Comparison of ENCODE assay signal across 8 mouse cellular contexts in genomic region chr11:69795983-69796435, GRCm38 (mm10). TPM values are rescaled to one million over a fixed set of nuclear protein-coding genes. Genes with fewer than 3 reads are reported as not detected.
DNase-seq lines count a peak whose midpoint lies in the region; ATAC-seq lines count a peak whose summit lies in the region.

No protein-coding gene starts in this region.

- no peak for DNase-seq in heart, embryonic 10.5 days (ENCODE audit: low spot score)
- DNase-seq in heart, postnatal 10 days: no peak
- peak; percentile 77 for DNase-seq in A20 (ENCODE audit: low read depth, low spot score)
- no peak for DNase-seq in forebrain, embryonic 11.5 days (ENCODE audit: low spot score)
- DNase-seq in liver, embryonic 13.5 days: no peak
- DNase-seq in right cerebral cortex, postnatal 10 days (ENCODE audit: low spot score in 2 of 2): no peak
- DNase-seq in left cerebral cortex, postnatal 10 days (ENCODE audit: extremely low spot score in 1 of 2, low spot score in 2 of 2): no peak
- no peak for DNase-seq in kidney, postnatal 14 days

- peaks cover 39% of the 10 kb centered on the region for H3K4me1 ChIP-seq in heart, embryonic 10.5 days
- H3K4me1 ChIP-seq in forebrain, embryonic 11.5 days (replicated peaks; ENCODE audit: control insufficient read depth, insufficient read depth, low read length): peaks cover 16% of the 10 kb centered on the region; the same call in 1 of the 2 replicates
- H3K4me1 ChIP-seq in liver, embryonic 13.5 days (replicated peaks): peaks cover 26% of the 10 kb centered on the region

- no peak overlapping the region; the same call in 1 of the 2 replicates for H3K9ac ChIP-seq in forebrain, embryonic 11.5 days (ENCODE audit: low read length)
- peak overlapping the region; percentile 63 for H3K9ac ChIP-seq in liver, embryonic 13.5 days

- intact Hi-C loops in heart, postnatal 10 days (cut with DNase I): no loop called here
- intact Hi-C loops in left cerebral cortex, postnatal 10 days (cut with DNase I): no loop called here

- WGBS in heart, embryonic 10.5 days: 2% methylated on average over 13 of the region's 13 CpGs
- WGBS in forebrain, embryonic 11.5 days: 2% methylated on average over 13 of the region's 13 CpGs
- 4% methylated on average over 13 of the region's 13 CpGs for WGBS in liver, embryonic 13.5 days (ENCODE audit: insufficient replicate concordance)

- H3K4me3 ChIP-seq in heart, embryonic 10.5 days: peak overlapping the region; percentile 65
- H3K4me3 ChIP-seq in forebrain, embryonic 11.5 days (ENCODE audit: low read depth, low read length): peak overlapping the region; percentile 42
- peak overlapping the region; percentile 59 for H3K4me3 ChIP-seq in liver, embryonic 13.5 days (replicated peaks)

- peak overlapping the region; percentile 83 for H3K27ac ChIP-seq in heart, embryonic 10.5 days
- no peak overlapping the region for H3K27ac ChIP-seq in forebrain, embryonic 11.5 days (ENCODE audit: low read depth, low read length)
- no peak overlapping the region for H3K27ac ChIP-seq in liver, embryonic 13.5 days

- no peaks in the 10 kb centered on the region for H3K36me3 ChIP-seq in heart, embryonic 10.5 days
- no peaks in the 10 kb centered on the region for H3K36me3 ChIP-seq in forebrain, embryonic 11.5 days (ENCODE audit: control insufficient read depth, insufficient read depth, low read length)
- no peaks in the 10 kb centered on the region for H3K36me3 ChIP-seq in liver, embryonic 13.5 days

- H3K27me3 ChIP-seq in heart, embryonic 10.5 days (ENCODE audit: insufficient read depth, poor library complexity, severe bottlenecking): peaks cover 65% of the 10 kb centered on the region
- H3K27me3 ChIP-seq in forebrain, embryonic 11.5 days (ENCODE audit: control insufficient read depth, insufficient read depth, low read length): peaks cover 6% of the 10 kb centered on the region
- peaks cover 82% of the 10 kb centered on the region for H3K27me3 ChIP-seq in liver, embryonic 13.5 days

- no peaks in the 10 kb centered on the region for H3K9me3 ChIP-seq in heart, embryonic 10.5 days
- H3K9me3 ChIP-seq in forebrain, embryonic 11.5 days (ENCODE audit: control insufficient read depth, low read length): no peaks in the 10 kb centered on the region
- no peaks in the 10 kb centered on the region for H3K9me3 ChIP-seq in liver, embryonic 13.5 days (replicated peaks)

- no peak for ATAC-seq in forebrain, embryonic 11.5 days (replicated peaks; ENCODE audit: low FRiP score)
- no peak for ATAC-seq in liver, embryonic 13.5 days (ENCODE audit: low read depth)

- H3K4me2 ChIP-seq in forebrain, embryonic 11.5 days (ENCODE audit: low read depth, low read length, severe bottlenecking): peak overlapping the region; percentile 92
- peak overlapping the region; percentile 94 for H3K4me2 ChIP-seq in liver, embryonic 13.5 days

RNA-seq across cellular contexts. Expression of gene Chrnb1, which starts 0.3 kb away (rescaled TPM):
- polyA plus RNA-seq in heart, embryonic 10.5 days (2016; fragmentation: Nextera tagmentation; extraction: Ambion mirVana): 3.9 and 4.9 TPM in 2 replicates
- total RNA-seq in heart, postnatal 10 days (2021): 1 to 10 TPM; 5.8 to 7.1 TPM
- polyA plus RNA-seq in forebrain, embryonic 11.5 days (2014; fragmentation: Nextera tagmentation; extraction: Ambion mirVana): 0.73 and 1.1 TPM in 2 replicates
- 0.43 and 0.59 TPM in 2 replicates for polyA plus RNA-seq in liver, embryonic 13.5 days (2015; fragmentation: Nextera tagmentation; extraction: Ambion mirVana)
- 1 to 10 TPM in 1 of 2 experiments, under 1 TPM in 1; 0.95 to 1.2 TPM for total RNA-seq in left cerebral cortex, postnatal 10 days (2021)

RNA-seq across cellular contexts. Expression of gene Fgf11, which starts 5.6 kb away (rescaled TPM):
- polyA plus RNA-seq in heart, embryonic 10.5 days (2016; fragmentation: Nextera tagmentation; extraction: Ambion mirVana): 0.97 and 1.1 TPM in 2 replicates
- total RNA-seq in heart, postnatal 10 days (2021): 1 to 10 TPM; 1.9 to 3.5 TPM
- polyA plus RNA-seq in forebrain, embryonic 11.5 days (2014; fragmentation: Nextera tagmentation; extraction: Ambion mirVana): 1.3 and 1.7 TPM in 2 replicates
- polyA plus RNA-seq in liver, embryonic 13.5 days (2015; fragmentation: Nextera tagmentation; extraction: Ambion mirVana): 0.07 and 0.20 TPM in 2 replicates
- total RNA-seq in left cerebral cortex, postnatal 10 days (2021): 10 to 100 TPM; 20.0 to 21.5 TPM

RNA-seq across cellular contexts. Expression of gene Tmem102, which starts 9.4 kb away (rescaled TPM):
- polyA plus RNA-seq in heart, embryonic 10.5 days (2016; fragmentation: Nextera tagmentation; extraction: Ambion mirVana): 1.5 and 1.8 TPM in 2 replicates
- 1 to 10 TPM in 1 of 2 experiments, under 1 TPM in 1; 0.94 to 1.2 TPM for total RNA-seq in heart, postnatal 10 days (2021)
- polyA plus RNA-seq in forebrain, embryonic 11.5 days (2014; fragmentation: Nextera tagmentation; extraction: Ambion mirVana): 0.32 and 0.65 TPM in 2 replicates
- polyA plus RNA-seq in liver, embryonic 13.5 days (2015; fragmentation: Nextera tagmentation; extraction: Ambion mirVana): 0.46 and 0.50 TPM in 2 replicates
- not detected for total RNA-seq in left cerebral cortex, postnatal 10 days (2021)

RNA-seq across cellular contexts. Expression of gene Gm39566, which starts 19.1 kb away (rescaled TPM):
- polyA plus RNA-seq in heart, embryonic 10.5 days (2016; fragmentation: Nextera tagmentation; extraction: Ambion mirVana): not detected in 2 replicates
- total RNA-seq in heart, postnatal 10 days (2021): not detected
- not detected in 2 replicates for polyA plus RNA-seq in forebrain, embryonic 11.5 days (2014; fragmentation: Nextera tagmentation; extraction: Ambion mirVana)
- not detected in 2 replicates for polyA plus RNA-seq in liver, embryonic 13.5 days (2015; fragmentation: Nextera tagmentation; extraction: Ambion mirVana)
- total RNA-seq in left cerebral cortex, postnatal 10 days (2021): not detected

RNA-seq across cellular contexts. Expression of gene Spem2, which starts 22.3 kb away (rescaled TPM):
- 0.08 TPM in 1 of 2 replicates, not detected in the other for polyA plus RNA-seq in heart, embryonic 10.5 days (2016; fragmentation: Nextera tagmentation; extraction: Ambion mirVana)
- total RNA-seq in heart, postnatal 10 days (2021): not detected
- polyA plus RNA-seq in forebrain, embryonic 11.5 days (2014; fragmentation: Nextera tagmentation; extraction: Ambion mirVana): not detected in 2 replicates
- not detected in 2 replicates for polyA plus RNA-seq in liver, embryonic 13.5 days (2015; fragmentation: Nextera tagmentation; extraction: Ambion mirVana)
- not detected for total RNA-seq in left cerebral cortex, postnatal 10 days (2021)
